Mouse (Mus musculus) heart, embryonic 15.5 days (tissue): ENCODE data around the gene Npr1. TPM values are rescaled to one million over a fixed set of nuclear protein-coding genes. Genes with fewer than 3 reads are reported as not detected.

Source experiments
- ATAC-seq: fragments of 200-750 bp; cut with Nextera tagmentation; replicated peaks from 2 replicates; pipeline ENCODE4 v1.8.0; 2017; ENCODE audit warnings: low read depth, moderate TSS enrichment; ENCODE audit not compliant: insufficient number of reproducible peaks, insufficient read depth, low FRiP score
- H3K27ac ChIP-seq: fragments of 300-500 bp; sonication (generic); 2 replicates; pipeline ENCODE4 v1.5.1; 2015; ENCODE audit warnings: mild to moderate bottlenecking, inconsistent platforms
- H3K27me3 ChIP-seq: fragments of 300-500 bp; sonication (generic); 2 replicates; pipeline ENCODE4 v1.6.1; 2015; ENCODE audit warnings: inconsistent platforms
- H3K36me3 ChIP-seq: fragments of 300-500 bp; sonication (generic); 2 replicates; pipeline ENCODE4 v1.6.1; 2015; ENCODE audit warnings: mild to moderate bottlenecking, inconsistent platforms
- H3K4me1 ChIP-seq: fragments of 300-500 bp; sonication (generic); replicated peaks from 2 replicates; pipeline ENCODE4 v1.6.1; 2015; ENCODE audit warnings: inconsistent platforms
- H3K4me2 ChIP-seq: fragments of 300-500 bp; sonication (generic); 2 replicates; pipeline ENCODE4 v1.6.1; 2015; ENCODE audit warnings: inconsistent platforms, mild to moderate bottlenecking, moderate library complexity
- H3K4me3 ChIP-seq: fragments of 300-500 bp; sonication (generic); 2 replicates; pipeline ENCODE4 v1.5.1; 2015; ENCODE audit warnings: mild to moderate bottlenecking, inconsistent platforms
- H3K9ac ChIP-seq: fragments of 300-500 bp; sonication (generic); 2 replicates; pipeline ENCODE4 v1.6.1; 2015; ENCODE audit warnings: mild to moderate bottlenecking, inconsistent platforms
- H3K9me3 ChIP-seq: fragments of 300-500 bp; sonication (generic); replicated peaks from 2 replicates; pipeline ENCODE4 v1.6.1; 2016; ENCODE audit warnings: inconsistent platforms
- WGBS: fragments of 180-500 bp; shearing (Covaris S2); methylation state at CpG from one replicate; pipeline ENCODE4 v1.1.7; 2015; ENCODE audit warnings: mixed read lengths; 5-methylcytosine and 5-hydroxymethylcytosine counted together
- polyA plus RNA-seq: library from polyadenylated mRNA; unstranded; fragments of >200 nt; fragmentation: Nextera tagmentation; extraction: Ambion mirVana; gene quantifications from 2 replicates; pipeline ENCODE4 v1.2.1, GENCODE M21; 2015

Gene Npr1
- polyA plus RNA-seq, 1 experiment from 2014 or later, result 10.1 TPM

GRCm38 (mm10) chr3:90404121-90404520, 61.5 kb downstream of the Npr1 start:
- no peak overlapping the region for H3K4me2 ChIP-seq
- no peak overlapping the region for H3K27ac ChIP-seq
- no peaks in the 10 kb centered on the region for H3K27me3 ChIP-seq
- whole genome bisulfite sequencing, result 74% methylated on average over 3 of the region's 3 CpGs
- H3K36me3 ChIP-seq, result peaks cover 95% of the 10 kb centered on the region
- H3K9ac ChIP-seq, result no peak overlapping the region
- no peaks in the 10 kb centered on the region for H3K9me3 ChIP-seq
- no peak overlapping the region for H3K4me3 ChIP-seq
- ATAC-seq, result no peak
- no peaks in the 10 kb centered on the region for H3K4me1 ChIP-seq

DNA sequence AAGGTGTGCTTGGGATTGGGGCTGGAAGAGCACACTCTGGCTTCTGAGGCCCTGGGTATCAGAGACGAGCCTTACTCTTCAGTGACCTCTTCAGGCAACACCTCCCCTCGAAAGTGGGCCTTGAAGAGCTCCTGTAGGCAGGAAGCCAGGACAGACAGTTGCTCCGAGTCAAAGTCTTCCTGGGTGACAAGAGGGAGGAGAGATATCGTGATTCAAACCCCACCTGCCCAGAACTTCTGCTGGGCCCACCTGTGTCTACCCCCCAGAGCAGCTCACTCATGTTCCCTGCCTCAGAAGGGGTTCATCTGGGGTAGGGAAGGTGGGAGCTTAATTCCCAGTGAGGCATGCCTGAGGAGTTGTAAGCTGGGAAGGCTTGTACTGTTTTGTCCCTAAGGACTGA, 64.7 kb downstream of the Npr1 start:
- ATAC-seq, result no peak
- H3K4me1 ChIP-seq, result no peaks in the 10 kb centered on the region
- no peak overlapping the region for H3K27ac ChIP-seq
- H3K9ac ChIP-seq, result no peak overlapping the region
- H3K27me3 ChIP-seq, result no peaks in the 10 kb centered on the region
- 59% methylated on average over 4 of the region's 4 CpGs for WGBS
- peaks cover 86% of the 10 kb centered on the region for H3K36me3 ChIP-seq
- H3K4me3 ChIP-seq, result no peak overlapping the region
- H3K9me3 ChIP-seq, result no peaks in the 10 kb centered on the region
- no peak overlapping the region for H3K4me2 ChIP-seq

Other genes with a start within 250 kb of the Npr1 start
- gene Jtb, start 234.3 kb downstream of the Npr1 start, polyA plus RNA-seq, result 78.4 and 79.5 TPM in 2 replicates
- gene Creb3l4, start 222.4 kb downstream of the Npr1 start, polyA plus RNA-seq, result 2.2 and 3.0 TPM in 2 replicates
- 76.0 and 86.2 TPM in 2 replicates for gene Slc39a1, start 217.7 kb downstream of the Npr1 start, polyA plus RNA-seq
- gene Crtc2, start 211.7 kb downstream of the Npr1 start, polyA plus RNA-seq, result 10.8 and 15.9 TPM in 2 replicates
- 4.6 and 6.9 TPM in 2 replicates for gene Dennd4b, start 200.7 kb downstream of the Npr1 start, polyA plus RNA-seq
- 7.1 and 9.5 TPM in 2 replicates for gene Gatad2b, start 172.7 kb downstream of the Npr1 start, polyA plus RNA-seq
- gene Slc27a3, start 75.9 kb downstream of the Npr1 start, polyA plus RNA-seq, result 4.8 and 9.4 TPM in 2 replicates
- 16.7 and 22.6 TPM in 2 replicates for gene Ints3, start 32.2 kb downstream of the Npr1 start, polyA plus RNA-seq
- 97.3 and 108 TPM in 2 replicates for gene Ilf2, start 10.3 kb upstream of the Npr1 start, polyA plus RNA-seq
- gene Snapin, start 25.2 kb upstream of the Npr1 start, polyA plus RNA-seq, result 71.5 and 75.1 TPM in 2 replicates
- gene Chtop, start 43.6 kb upstream of the Npr1 start, polyA plus RNA-seq, result 90.9 and 98.3 TPM in 2 replicates
- gene S100a1, start 48.5 kb upstream of the Npr1 start, polyA plus RNA-seq, result 247 and 315 TPM in 2 replicates
- gene S100a13, start 48.6 kb upstream of the Npr1 start, polyA plus RNA-seq, result 73.0 and 94.1 TPM in 2 replicates
- 1.1 and 7.5 TPM in 2 replicates for gene S100a14, start 61.0 kb upstream of the Npr1 start, polyA plus RNA-seq
- gene S100a16, start 71.4 kb upstream of the Npr1 start, polyA plus RNA-seq, result 89.3 and 103 TPM in 2 replicates
- 0.08 and 1.7 TPM in 2 replicates for gene S100a3, start 94.7 kb upstream of the Npr1 start, polyA plus RNA-seq
- not detected in 2 replicates for gene S100a2, start 124.4 kb upstream of the Npr1 start, polyA plus RNA-seq
- gene Gm42674, start 136.0 kb upstream of the Npr1 start, polyA plus RNA-seq, result not detected in 2 replicates
- gene S100a4, start 137.9 kb upstream of the Npr1 start, polyA plus RNA-seq, result 2.8 and 7.5 TPM in 2 replicates
- gene S100a5, start 142.7 kb upstream of the Npr1 start, polyA plus RNA-seq, result not detected in 2 replicates
- gene S100a6, start 147.0 kb upstream of the Npr1 start, polyA plus RNA-seq, result 48.9 and 70.5 TPM in 2 replicates
- 0.22 TPM in 1 of 2 replicates, not detected in the other for gene S100a7a, start 188.2 kb upstream of the Npr1 start, polyA plus RNA-seq
- 24.9 and 32.7 TPM in 2 replicates for gene S100a8, start 203.1 kb upstream of the Npr1 start, polyA plus RNA-seq
- gene S100a9, start 229.9 kb upstream of the Npr1 start, polyA plus RNA-seq, result 15.5 and 16.3 TPM in 2 replicates